Mouse (Mus musculus): ENCODE measurements around the gene Gm47985. TPM values are rescaled to one million over a fixed set of nuclear protein-coding genes. Genes with fewer than 3 reads are reported as not detected.

Gm47985 gene
- not detected for total RNA-seq (2023)

DNA sequence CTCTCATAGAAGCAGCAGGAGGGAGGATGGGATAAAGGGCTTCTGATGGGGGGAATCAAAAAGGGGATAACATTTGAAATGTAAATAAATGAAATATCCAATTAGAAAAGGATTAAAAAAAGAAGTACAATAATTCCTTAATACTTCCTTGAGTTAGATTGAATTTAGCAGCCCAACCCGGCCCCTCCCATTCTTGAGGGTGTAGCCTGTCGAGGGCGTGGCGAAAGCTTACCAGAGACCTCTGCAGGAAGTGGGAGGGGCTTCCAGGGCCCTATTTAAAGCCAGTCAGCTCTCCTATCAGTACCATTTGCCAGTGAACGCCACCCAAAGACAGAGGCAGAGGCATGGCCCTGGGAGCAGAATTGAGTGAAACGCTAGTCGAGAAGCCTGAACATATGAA is at the start of gene Gm47985:
Gm47985 (plus strand) TSS at position 272 of the 400 bp plus-strand sequence.

DNA sequence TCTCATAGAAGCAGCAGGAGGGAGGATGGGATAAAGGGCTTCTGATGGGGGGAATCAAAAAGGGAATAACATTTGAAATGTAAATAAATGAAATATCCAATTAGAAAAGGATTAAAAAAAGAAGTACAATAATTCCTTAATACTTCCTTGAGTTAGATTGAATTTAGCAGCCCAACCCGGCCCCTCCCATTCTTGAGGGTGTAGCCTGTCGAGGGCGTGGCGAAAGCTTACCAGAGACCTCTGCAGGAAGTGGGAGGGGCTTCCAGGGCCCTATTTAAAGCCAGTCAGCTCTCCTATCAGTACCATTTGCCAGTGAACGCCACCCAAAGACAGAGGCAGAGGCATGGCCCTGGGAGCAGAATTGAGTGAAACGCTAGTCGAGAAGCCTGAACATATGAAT is 9.7 kb downstream of the Gm47985 start, which contains the start of gene Gm8947:
Gm8947 (plus strand) TSS at position 302 of the 400 bp plus-strand sequence.

DNA sequence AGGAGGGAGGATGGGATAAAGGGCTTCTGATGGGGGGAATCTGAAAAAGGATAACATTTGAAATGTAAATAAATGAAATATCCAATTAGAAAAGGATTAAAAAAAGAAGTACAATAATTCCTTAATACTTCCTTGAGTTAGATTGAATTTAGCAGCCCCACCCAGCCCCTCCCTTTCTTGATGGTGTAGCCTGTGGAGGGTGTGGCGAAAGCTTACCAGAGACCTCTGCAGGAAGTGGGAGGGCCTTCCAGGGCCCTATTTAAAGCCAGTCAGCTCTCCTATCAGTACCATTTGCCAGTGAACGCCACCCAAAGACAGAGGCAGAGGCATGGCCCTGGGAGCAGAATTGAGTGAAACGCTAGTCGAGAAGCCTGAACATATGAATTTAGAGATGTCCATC is 15.8 kb downstream of the Gm47985 start, which contains the start of gene Gm47995:
Gm47995 (plus strand) TSS at position 329 of the 400 bp plus-strand sequence.

DNA sequence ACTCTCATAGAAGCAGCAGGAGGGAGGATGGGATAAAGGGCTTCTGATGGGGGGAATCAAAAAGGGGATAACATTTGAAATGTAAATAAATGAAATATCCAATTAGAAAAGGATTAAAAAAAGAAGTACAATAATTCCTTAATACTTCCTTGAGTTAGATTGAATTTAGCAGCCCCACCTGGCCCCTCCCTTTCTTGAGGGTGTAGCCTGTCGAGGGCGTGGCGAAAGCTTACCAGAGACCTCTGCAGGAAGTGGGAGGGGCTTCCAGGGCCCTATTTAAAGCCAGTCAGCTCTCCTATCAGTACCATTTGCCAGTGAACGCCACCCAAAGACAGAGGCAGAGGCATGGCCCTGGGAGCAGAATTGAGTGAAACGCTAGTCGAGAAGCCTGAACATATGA is 21.5 kb downstream of the Gm47985 start, which contains the start of gene 3110040M04Rik:
3110040M04Rik (plus strand) TSS at position 304 of the 400 bp plus-strand sequence.

DNA sequence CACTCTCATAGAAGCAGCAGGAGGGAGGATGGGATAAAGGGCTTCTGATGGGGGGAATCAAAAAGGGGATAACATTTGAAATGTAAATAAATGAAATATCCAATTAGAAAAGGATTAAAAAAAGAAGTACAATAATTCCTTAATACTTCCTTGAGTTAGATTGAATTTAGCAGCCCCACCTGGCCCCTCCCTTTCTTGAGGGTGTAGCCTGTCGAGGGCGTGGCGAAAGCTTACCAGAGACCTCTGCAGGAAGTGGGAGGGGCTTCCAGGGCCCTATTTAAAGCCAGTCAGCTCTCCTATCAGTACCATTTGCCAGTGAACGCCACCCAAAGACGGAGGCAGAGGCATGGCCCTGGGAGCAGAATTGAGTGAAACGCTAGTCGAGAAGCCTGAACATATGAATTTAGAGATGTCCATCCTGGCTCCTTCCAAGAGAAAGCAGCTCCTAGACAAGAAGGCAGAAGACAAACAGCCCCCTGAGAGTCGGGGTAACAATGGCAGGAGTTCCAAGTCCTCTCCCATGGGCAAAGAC is 27.6 kb downstream of the Gm47985 start, which contains the start of gene Gm47996:
Gm47996 (plus strand) TSS at position 308 of the 532 bp plus-strand sequence.

Other genes with a start within 250 kb of the Gm47985 start
- gene Hmcn1, start 189.1 kb upstream of the Gm47985 start, total RNA-seq (2023) = not detected
- gene Gm8947, start 9.8 kb downstream of the Gm47985 start, total RNA-seq (2023) = not detected
- not detected for gene Gm47995, start 15.9 kb downstream of the Gm47985 start, total RNA-seq (2023)
- gene 3110040M04Rik, start 21.6 kb downstream of the Gm47985 start, total RNA-seq (2023) = not detected
- gene Gm47996, start 27.6 kb downstream of the Gm47985 start, total RNA-seq (2023) = not detected
- gene Ivns1abp, start 161.9 kb downstream of the Gm47985 start, total RNA-seq (2023) = 10 to 100 TPM; 76.4 to 95.1 TPM
- gene Swt1, start 245.9 kb downstream of the Gm47985 start, total RNA-seq (2023) = 10 to 100 TPM; 15.1 to 17.6 TPM
- gene Trmt1l, start 246.0 kb downstream of the Gm47985 start, total RNA-seq (2023) = 10 to 100 TPM; 21.9 to 23.5 TPM